Mouse (Mus musculus) heart, embryonic 10.5 days (tissue): ENCODE measurements around the gene Mucl3. TPM values are rescaled to one million over a fixed set of nuclear protein-coding genes. Genes with fewer than 3 reads are reported as not detected.

Source experiments
- DNase-seq: peaks from one replicate; pipeline ENCODE4 v3.0.0-alpha.2; 2017; ENCODE audit warnings: low spot score
- H3K27ac ChIP-seq: fragments of 300-500 bp; sonication (generic); 2 replicates; pipeline ENCODE4 v1.5.1; 2016; ENCODE audit warnings: mild to moderate bottlenecking
- H3K27me3 ChIP-seq: fragments of 300-500 bp; sonication (generic); 2 replicates; pipeline ENCODE4 v1.6.1; 2016; ENCODE audit warnings: mild to moderate bottlenecking; ENCODE audit not compliant: poor library complexity, insufficient read depth, severe bottlenecking
- H3K36me3 ChIP-seq: fragments of 300-500 bp; sonication (generic); 2 replicates; pipeline ENCODE4 v1.6.1; 2016; ENCODE audit warnings: mild to moderate bottlenecking, moderate library complexity
- H3K4me1 ChIP-seq: fragments of 300-500 bp; sonication (generic); 2 replicates; pipeline ENCODE4 v1.6.1; 2016; ENCODE audit warnings: mild to moderate bottlenecking
- H3K4me3 ChIP-seq: fragments of 300-500 bp; sonication (generic); 2 replicates; pipeline ENCODE4 v1.5.1; 2016; ENCODE audit warnings: mild to moderate bottlenecking, moderate library complexity
- H3K9me3 ChIP-seq: fragments of 300-500 bp; sonication (generic); 2 replicates; pipeline ENCODE4 v1.6.1; 2016; ENCODE audit warnings: mild to moderate bottlenecking, moderate library complexity
- WGBS: fragments of 180-500 bp; shearing (Covaris S2); methylation state at CpG from one replicate; pipeline ENCODE4 v1.1.7; 2016; 5-methylcytosine and 5-hydroxymethylcytosine counted together
- polyA plus RNA-seq: library from polyadenylated mRNA; unstranded; fragments of >200 nt; fragmentation: Nextera tagmentation; extraction: Ambion mirVana; gene quantifications from 2 replicates; pipeline ENCODE4 v1.2.1, GENCODE M21; 2016

The Mucl3 gene
- polyA plus RNA-seq, 1 experiment from 2014 or later = 0.60 TPM

- Histone ChIP-seq H3K27me3 (0 out of 2 replicates have a peak, but pooled peaks cover 4% of the 10 kb centered on the region), H3K9me3 (no peaks in the 10 kb centered on the region), H3K4me1 (no peaks in the 10 kb centered on the region), H3K4me3 (no peak overlapping the region), H3K36me3 (no peaks in the 10 kb centered on the region), H3K27ac (no peak overlapping the region)
- 47% methylated on average over 8 of the region's 8 CpGs for WGBS
- DNase-seq = no peak
These were observed 41.6 kb downstream of the Mucl3 start for GRCm38 (mm10) chr17:35601736-35602354.

GRCm38 (mm10) chr17:35601249-35601648, 42.2 kb downstream of the Mucl3 start, which contains the start of gene Sfta2:
TSS of gene Sfta2 (plus strand) at chr17:35601549.
- 59% methylated on average over 2 of the region's 2 CpGs for WGBS
- no peak within 1 kb of the TSS for H3K4me3 ChIP-seq
- H3K9me3 ChIP-seq = no peaks in the 10 kb centered on the region
- H3K4me1 ChIP-seq = no peaks in the 10 kb centered on the region
- no peaks in the 10 kb centered on the region for H3K36me3 ChIP-seq
- no peak within 1 kb of the TSS for H3K27ac ChIP-seq
- no peak for DNase-seq
- 0 out of 2 replicates have a peak, but pooled peaks cover 4% of the 10 kb centered on the region for H3K27me3 ChIP-seq

- Histone ChIP-seq H3K36me3 (no peaks in the 10 kb centered on the region), H3K9me3 (no peaks in the 10 kb centered on the region), H3K27me3 (0 out of 2 replicates have a peak, but pooled peaks cover 2% of the 10 kb centered on the region), H3K4me1 (no peaks in the 10 kb centered on the region), H3K27ac (no peak overlapping the region), H3K4me3 (no peak overlapping the region)
- 84% methylated on average over 3 of the region's 3 CpGs for WGBS
- DNase-seq = no peak
These were observed 46.1 kb downstream of the Mucl3 start for GRCm38 (mm10) chr17:35597399-35597798.

- 80% methylated on average over 7 of the region's 7 CpGs for WGBS
These were observed 49.0 kb downstream of the Mucl3 start for GRCm38 (mm10) chr17:35594456-35594855.

GRCm38 (mm10) chr17:35593786-35594185, 49.7 kb downstream of the Mucl3 start:
- DNase-seq = no peak
- WGBS = 35% methylated on average over 4 of the region's 4 CpGs
- no peaks in the 10 kb centered on the region for H3K4me1 ChIP-seq

More at GRCm38 (mm10) chr17:35594456-35594855, 49.0 kb downstream of the Mucl3 start:
- no peaks in the 10 kb centered on the region for H3K27me3 ChIP-seq
- no peak for DNase-seq
- no peak overlapping the region for H3K4me3 ChIP-seq
- H3K4me1 ChIP-seq = no peaks in the 10 kb centered on the region
- H3K9me3 ChIP-seq = no peaks in the 10 kb centered on the region
- H3K27ac ChIP-seq = no peak overlapping the region
- H3K36me3 ChIP-seq = no peaks in the 10 kb centered on the region

GRCm38 (mm10) chr17:35592131-35592530, 51.4 kb downstream of the Mucl3 start:
- no peak overlapping the region for H3K27ac ChIP-seq
- H3K36me3 ChIP-seq = no peaks in the 10 kb centered on the region
- no peaks in the 10 kb centered on the region for H3K27me3 ChIP-seq
- no peaks in the 10 kb centered on the region for H3K4me1 ChIP-seq
- H3K4me3 ChIP-seq = no peak overlapping the region
- DNase-seq = no peak
- WGBS = 78% methylated on average over 9 of the region's 9 CpGs
- H3K9me3 ChIP-seq = no peaks in the 10 kb centered on the region

More at GRCm38 (mm10) chr17:35593786-35594185, 49.7 kb downstream of the Mucl3 start:
- Histone ChIP-seq H3K27ac (no peak overlapping the region), H3K36me3 (no peaks in the 10 kb centered on the region), H3K27me3 (no peaks in the 10 kb centered on the region), H3K9me3 (no peaks in the 10 kb centered on the region), H3K4me3 (no peak overlapping the region)

- H3K36me3 ChIP-seq = no peaks in the 10 kb centered on the region
- H3K4me3 ChIP-seq = no peak overlapping the region
- no peaks in the 10 kb centered on the region for H3K4me1 ChIP-seq
- no peak overlapping the region for H3K27ac ChIP-seq
- 87% methylated on average over 15 of the region's 15 CpGs for WGBS
- no peaks in the 10 kb centered on the region for H3K9me3 ChIP-seq
- no peak for DNase-seq
- H3K27me3 ChIP-seq = no peaks in the 10 kb centered on the region
These were observed 51.8 kb downstream of the Mucl3 start for GRCm38 (mm10) chr17:35591731-35592130.

- WGBS = 90% methylated on average over 7 of the region's 7 CpGs
- no peak for DNase-seq
- no peak overlapping the region for H3K4me3 ChIP-seq
- H3K9me3 ChIP-seq = no peaks in the 10 kb centered on the region
- H3K4me1 ChIP-seq = no peaks in the 10 kb centered on the region
- no peaks in the 10 kb centered on the region for H3K36me3 ChIP-seq
- H3K27me3 ChIP-seq = no peaks in the 10 kb centered on the region
- H3K27ac ChIP-seq = no peak overlapping the region
These were observed 52.3 kb downstream of the Mucl3 start for GRCm38 (mm10) chr17:35591219-35591578.

GRCm38 (mm10) chr17:35590410-35591218, 52.9 kb downstream of the Mucl3 start:
- Histone ChIP-seq H3K36me3 (no peaks in the 10 kb centered on the region), H3K27me3 (peaks cover 1% of the 10 kb centered on the region; the same call in 1 of the 2 replicates), H3K9me3 (no peaks in the 10 kb centered on the region), H3K4me1 (no peaks in the 10 kb centered on the region), H3K4me3 (no peak overlapping the region), H3K27ac (no peak overlapping the region)
- WGBS = 54% methylated on average over 21 of the region's 21 CpGs
- DNase-seq = peak; percentile 86

- Histone ChIP-seq H3K27me3 (peaks cover 5% of the 10 kb centered on the region; the same call in 1 of the 2 replicates), H3K27ac (no peak overlapping the region), H3K36me3 (no peaks in the 10 kb centered on the region), H3K4me1 (peaks cover 4% of the 10 kb centered on the region; the same call in 1 of the 2 replicates), H3K4me3 (no peak overlapping the region), H3K9me3 (no peaks in the 10 kb centered on the region)
- no peak for DNase-seq
- WGBS = 30% methylated on average over 4 of the region's 4 CpGs
These were observed 55.1 kb downstream of the Mucl3 start for GRCm38 (mm10) chr17:35588387-35588786.

- Histone ChIP-seq H3K36me3 (no peaks in the 10 kb centered on the region), H3K27me3 (peaks cover 5% of the 10 kb centered on the region; the same call in 1 of the 2 replicates), H3K4me3 (no peak overlapping the region), H3K4me1 (peaks cover 4% of the 10 kb centered on the region; the same call in 1 of the 2 replicates), H3K9me3 (no peaks in the 10 kb centered on the region), H3K27ac (no peak overlapping the region)
- WGBS = 69% methylated on average over 1 of the region's 1 CpGs
- no peak for DNase-seq
These were observed 56.2 kb downstream of the Mucl3 start for GRCm38 (mm10) chr17:35587291-35587690.
